Mouse (Mus musculus) midbrain, embryonic 16.5 days (tissue): Measurements from ENCODE around the gene Olfr53. TPM values are rescaled to one million over a fixed set of nuclear protein-coding genes. Genes with fewer than 3 reads are reported as not detected.
A peak's percentile ranks its signal among the peaks of the same experiment; 100 is the strongest.
"Not testable (repeated sequence)": the region's sequence is repeated elsewhere in the genome, so short reads cannot be mapped to it uniquely, and the experiment has no call there.

Experiments used
- ATAC-seq: fragments of 200-750 bp; cut with Nextera tagmentation; 2 replicates; pipeline ENCODE4 v1.8.0; 2017; ENCODE audit warnings: moderate TSS enrichment
- H3K27ac ChIP-seq: fragments of 300-500 bp; sonication (generic); 2 replicates; pipeline ENCODE4 v1.5.1; 2014; ENCODE audit warnings: mild to moderate bottlenecking, low read length, mixed read lengths
- H3K27me3 ChIP-seq: fragments of 300-500 bp; sonication (generic); 2 replicates; pipeline ENCODE4 v1.6.1; 2014; ENCODE audit warnings: low read depth, low read length, mixed read lengths; ENCODE audit not compliant: control insufficient read depth, insufficient read depth
- H3K36me3 ChIP-seq: fragments of 300-500 bp; sonication (generic); 2 replicates; pipeline ENCODE4 v1.6.1; 2014; ENCODE audit warnings: mild to moderate bottlenecking, low read length, moderate library complexity, mixed read lengths; ENCODE audit not compliant: control insufficient read depth, insufficient read depth
- H3K4me1 ChIP-seq: fragments of 300-500 bp; sonication (generic); 2 replicates; pipeline ENCODE4 v1.6.1; 2014; ENCODE audit warnings: mild to moderate bottlenecking, low read length, mixed read lengths; ENCODE audit not compliant: control insufficient read depth, insufficient read depth
- H3K4me2 ChIP-seq: fragments of 300-500 bp; sonication (generic); 2 replicates; pipeline ENCODE4 v1.6.1; 2014; ENCODE audit warnings: mild to moderate bottlenecking, low read length, mixed read lengths
- H3K4me3 ChIP-seq: fragments of 300-500 bp; sonication (generic); 2 replicates; pipeline ENCODE4 v1.5.1; 2014; ENCODE audit warnings: low read depth, mild to moderate bottlenecking, low read length, moderate library complexity, mixed read lengths
- H3K9ac ChIP-seq: fragments of 300-500 bp; sonication (generic); 2 replicates; pipeline ENCODE4 v1.6.1; 2014; ENCODE audit warnings: low read depth, low read length, mixed read lengths
- H3K9me3 ChIP-seq: fragments of 300-500 bp; sonication (generic); replicated peaks from 2 replicates; pipeline ENCODE4 v1.6.1; 2014; ENCODE audit warnings: mild to moderate bottlenecking, low read length, mixed read lengths; ENCODE audit not compliant: control insufficient read depth, poor library complexity, severe bottlenecking
- WGBS: fragments of 180-500 bp; shearing (Covaris S2); extraction: QIAGEN DNeasy Blood & Tissue Kit; methylation state at CpG from one replicate; pipeline ENCODE4 v1.1.7; 2014; 5-methylcytosine and 5-hydroxymethylcytosine counted together
- polyA plus RNA-seq: library from polyadenylated mRNA; unstranded; fragments of >200 nt; fragmentation: Nextera tagmentation; extraction: Ambion mirVana; gene quantifications from 2 replicates; pipeline ENCODE4 v1.2.1, GENCODE M21; 2015

The Olfr53 gene
- not detected in 2 replicates for polyA plus RNA-seq

GRCm38 (mm10) chr7:140646152-140646551 lies at the start of gene Olfr53:
Gene Olfr53 (plus strand): TSS chr7:140646452.
- no peak within 1 kb of the TSS for H3K27ac ChIP-seq
- no peak within 1 kb of the TSS for H3K4me3 ChIP-seq
- ATAC-seq = no peak
- no peak within 1 kb of the TSS for H3K4me2 ChIP-seq
- H3K9me3 ChIP-seq = no peaks in the 10 kb centered on the region
- 95% methylated on average over 1 of the region's 1 CpGs for WGBS
- H3K4me1 ChIP-seq = no peaks in the 10 kb centered on the region
- H3K36me3 ChIP-seq = no peaks in the 10 kb centered on the region
- no peaks in the 10 kb centered on the region for H3K27me3 ChIP-seq
- no peak within 1 kb of the TSS for H3K9ac ChIP-seq

GRCm38 (mm10) chr7:140600969-140601368 lies 45.3 kb upstream of the Olfr53 start, which contains the start of gene Olfr46:
Gene Olfr46 (plus strand): TSS chr7:140601269.
- WGBS = 77% methylated on average over 2 of the region's 2 CpGs
- not testable (repeated sequence) for ATAC-seq, H3K4me1 ChIP-seq, H3K27me3 ChIP-seq, H3K4me3 ChIP-seq, H3K4me2 ChIP-seq, H3K36me3 ChIP-seq, H3K27ac ChIP-seq, H3K9me3 ChIP-seq, H3K9ac ChIP-seq

GRCm38 (mm10) chr7:140628670-140629069 lies 17.6 kb upstream of the Olfr53 start, which contains the start of gene Olfr61:
Gene Olfr61 (plus strand): TSS chr7:140628970.
- not testable (repeated sequence) for ATAC-seq, H3K36me3 ChIP-seq, H3K4me1 ChIP-seq, H3K4me3 ChIP-seq, H3K4me2 ChIP-seq, H3K27ac ChIP-seq, H3K27me3 ChIP-seq, H3K9me3 ChIP-seq, H3K9ac ChIP-seq
- WGBS = 85% methylated on average over 3 of the region's 3 CpGs

- H3K27ac ChIP-seq = no peak overlapping the region
- 69% methylated on average over 1 of the region's 1 CpGs for WGBS
- ATAC-seq = no peak
- H3K4me1 ChIP-seq = no peaks in the 10 kb centered on the region
- H3K4me2 ChIP-seq = no peak overlapping the region
- H3K36me3 ChIP-seq = no peaks in the 10 kb centered on the region
- H3K4me3 ChIP-seq = no peak overlapping the region
- H3K27me3 ChIP-seq = no peaks in the 10 kb centered on the region
- H3K9me3 ChIP-seq = no peaks in the 10 kb centered on the region
- H3K9ac ChIP-seq = no peak overlapping the region
Measured at GRCm38 (mm10) chr7:140630559-140630958, 15.7 kb upstream of the Olfr53 start.

- Histone ChIP-seq H3K9me3 (no peaks in the 10 kb centered on the region), H3K27me3 (no peaks in the 10 kb centered on the region), H3K4me1 (no peaks in the 10 kb centered on the region), H3K9ac (no peak within 1 kb of the TSS), H3K36me3 (no peaks in the 10 kb centered on the region), H3K4me3 (no peak within 1 kb of the TSS), H3K4me2 (no peak within 1 kb of the TSS), H3K27ac (no peak within 1 kb of the TSS)
- ATAC-seq = no peak
- WGBS = 81% methylated on average over 4 of the region's 4 CpGs
Measured at GRCm38 (mm10) chr7:140659630-140660029, 13.4 kb downstream of the Olfr53 start, which contains the start of gene Olfr539. Gene Olfr539 (plus strand): TSS chr7:140659930.

- not testable (repeated sequence) for H3K9me3 ChIP-seq, H3K4me2 ChIP-seq, H3K4me1 ChIP-seq, H3K4me3 ChIP-seq, ATAC-seq, H3K9ac ChIP-seq, H3K36me3 ChIP-seq, H3K27ac ChIP-seq, H3K27me3 ChIP-seq
- WGBS = 83% methylated on average over 3 of the region's 3 CpGs
Measured at GRCm38 (mm10) chr7:140670693-140671092, 24.4 kb downstream of the Olfr53 start.

GRCm38 (mm10) chr7:140675863-140676262 lies 29.6 kb downstream of the Olfr53 start:
- H3K4me3 ChIP-seq = peak overlapping the region; percentile 17; the same call in 1 of the 2 replicates

GRCm38 (mm10) chr7:140679591-140679990 lies 33.3 kb downstream of the Olfr53 start:
- not testable (repeated sequence) for H3K27me3 ChIP-seq, H3K4me2 ChIP-seq, H3K4me1 ChIP-seq, H3K27ac ChIP-seq, ATAC-seq, H3K4me3 ChIP-seq, H3K9ac ChIP-seq, H3K36me3 ChIP-seq, H3K9me3 ChIP-seq
- 73% methylated on average over 4 of the region's 4 CpGs for WGBS

More at GRCm38 (mm10) chr7:140675863-140676262, 29.6 kb downstream of the Olfr53 start:
- Histone ChIP-seq H3K27me3 (no peaks in the 10 kb centered on the region), H3K9me3 (peaks cover 8% of the 10 kb centered on the region; the same call in 1 of the 2 replicates), H3K36me3 (no peaks in the 10 kb centered on the region), H3K4me2 (peak overlapping the region; percentile 36), H3K27ac (no peak overlapping the region), H3K4me1 (no peaks in the 10 kb centered on the region), H3K9ac (no peak overlapping the region)
- no peak for ATAC-seq
- 0% methylated on average over 6 of the region's 6 CpGs for WGBS

- Histone ChIP-seq H3K9ac (no peak within 1 kb of the TSS), H3K4me2 (no peak within 1 kb of the TSS), H3K9me3 (0 out of 2 replicates have a peak, but pooled peaks cover 6% of the 10 kb centered on the region), H3K27ac (no peak within 1 kb of the TSS), H3K27me3 (no peaks in the 10 kb centered on the region), H3K4me1 (no peaks in the 10 kb centered on the region), H3K4me3 (no peak within 1 kb of the TSS), H3K36me3 (no peaks in the 10 kb centered on the region)
- no peak for ATAC-seq
- WGBS = 100% methylated on average over 1 of the region's 1 CpGs
Measured at GRCm38 (mm10) chr7:140681651-140682050, 35.4 kb downstream of the Olfr53 start, which contains the start of gene Olfr45. Gene Olfr45 (plus strand): TSS chr7:140681951.
